Comparison of ENCODE assay signal across 21 mouse cellular contexts in genomic region chr13:57771998-57772397, GRCm38 (mm10).
DNase-seq lines count a peak whose midpoint lies in the region; ATAC-seq lines count a peak whose summit lies in the region.
"Had no signal": no experiment of that assay in that cellular context is flagged by ENCODE, and none has a peak within 500 bp of the region (broad histone marks: within the 10 kb centered on the region; RNA-seq: fewer than 3 reads in every experiment).

No protein-coding gene starts in this region.

- DNase-seq in embryonic facial prominence, embryonic 14.5 days (ENCODE audit: low spot score): peak; percentile 32
- no peak for DNase-seq in embryonic facial prominence, embryonic 10.5 days (ENCODE audit: low spot score)
- DNase-seq in retina, embryonic 14.5 days (ENCODE audit: low spot score): peak; percentile 51
- peak; percentile 62 for DNase-seq in retina, postnatal 1 day
- DNase-seq in left cerebral cortex, postnatal 10 days (ENCODE audit: extremely low spot score in 1 of 2, low spot score in 2 of 2): no peak
- no peak for DNase-seq in cerebellum, adult 11-12 months
- DNase-seq: adrenal gland, adult 2 months; adrenal gland, adult 8-10 months; adrenal gland, postnatal 10 days; adrenal gland, postnatal 14 days; adrenal gland, postnatal 25 days; adrenal gland, postnatal 36 days; B cell, adult 2 months; cerebellum, adult 11 months; cerebellum, adult 18-20 months; cerebellum, adult 2 months had no signal

- no peaks in the 10 kb centered on the region for H3K27me3 ChIP-seq in embryonic facial prominence, embryonic 14.5 days (replicated peaks; ENCODE audit: control insufficient read depth, insufficient read depth, low read length)
- no peaks in the 10 kb centered on the region for H3K27me3 ChIP-seq in embryonic facial prominence, embryonic 10.5 days (replicated peaks; ENCODE audit: low read depth, poor library complexity, severe bottlenecking)
- H3K27me3 ChIP-seq: CH12.LX, Patski had no signal

- peaks cover 4% of the 10 kb centered on the region; the same call in 1 of the 2 replicates for H3K9me3 ChIP-seq in embryonic facial prominence, embryonic 14.5 days (ENCODE audit: control insufficient read depth, low read length)
- H3K9me3 ChIP-seq in embryonic facial prominence, embryonic 10.5 days: peaks cover 5% of the 10 kb centered on the region; the same call in 1 of the 2 replicates

- H3K27ac ChIP-seq in embryonic facial prominence, embryonic 14.5 days (replicated peaks; ENCODE audit: low read depth, low read length): no peak overlapping the region
- no peak overlapping the region; the same call in 1 of the 2 replicates for H3K27ac ChIP-seq in embryonic facial prominence, embryonic 10.5 days (replicated peaks)

- H3K4me1 ChIP-seq in embryonic facial prominence, embryonic 14.5 days (ENCODE audit: control insufficient read depth, insufficient read depth, low read length): no peaks in the 10 kb centered on the region
- H3K4me1 ChIP-seq in embryonic facial prominence, embryonic 10.5 days: no peaks in the 10 kb centered on the region

- 76% methylated on average over 6 of the region's 6 CpGs for WGBS in embryonic facial prominence, embryonic 14.5 days
- 77% methylated on average over 6 of the region's 6 CpGs for WGBS in embryonic facial prominence, embryonic 10.5 days

- no peak overlapping the region for H3K4me2 ChIP-seq in embryonic facial prominence, embryonic 14.5 days (ENCODE audit: low read depth, low read length)

- H3K9ac ChIP-seq in embryonic facial prominence, embryonic 14.5 days (ENCODE audit: low read depth, low read length): no peak overlapping the region

- intact Hi-C loops in left cerebral cortex, postnatal 10 days (cut with DNase I): no loop called here

- ATAC-seq in embryonic facial prominence, embryonic 14.5 days (ENCODE audit: low read depth): no peak
- ATAC-seq: activated CD4-positive, CD25-positive, alpha-beta regulatory T cell, adult 4 months; CD4-positive, CD25-positive, alpha-beta regulatory T cell, adult 4 months; Patski had no signal

- no peak overlapping the region for H3K4me3 ChIP-seq in embryonic facial prominence, embryonic 14.5 days (ENCODE audit: low read depth, low read length)
- no peak overlapping the region for H3K4me3 ChIP-seq in embryonic facial prominence, embryonic 10.5 days

- no peaks in the 10 kb centered on the region for H3K36me3 ChIP-seq in embryonic facial prominence, embryonic 14.5 days (ENCODE audit: control insufficient read depth, insufficient read depth, low read length)
- no peaks in the 10 kb centered on the region for H3K36me3 ChIP-seq in embryonic facial prominence, embryonic 10.5 days (replicated peaks)
- H3K36me3 ChIP-seq: G1E had no signal

Comparison
In these comparisons a context has a peak if more than half of its experiments do, and no peak if none do; other contexts are left out.
1. DNase-seq: peak in embryonic facial prominence, embryonic 14.5 days (single experiment), retina, embryonic 14.5 days (single experiment) and retina, postnatal 1 day (single experiment); none in embryonic facial prominence, embryonic 10.5 days (single experiment), left cerebral cortex, postnatal 10 days (0 of 2) and cerebellum, adult 11-12 months (single experiment).